Mouse (Mus musculus) embryo, embryonic 11.5 days (tissue): ENCODE data around the gene Zfp398.

ENCODE experiments used
- DNase-seq: peaks from one replicate; pipeline ENCODE4 v3.0.0-alpha.2; 2012; ENCODE audit warnings: low read depth, low spot score

The Zfp398 gene

DNA sequence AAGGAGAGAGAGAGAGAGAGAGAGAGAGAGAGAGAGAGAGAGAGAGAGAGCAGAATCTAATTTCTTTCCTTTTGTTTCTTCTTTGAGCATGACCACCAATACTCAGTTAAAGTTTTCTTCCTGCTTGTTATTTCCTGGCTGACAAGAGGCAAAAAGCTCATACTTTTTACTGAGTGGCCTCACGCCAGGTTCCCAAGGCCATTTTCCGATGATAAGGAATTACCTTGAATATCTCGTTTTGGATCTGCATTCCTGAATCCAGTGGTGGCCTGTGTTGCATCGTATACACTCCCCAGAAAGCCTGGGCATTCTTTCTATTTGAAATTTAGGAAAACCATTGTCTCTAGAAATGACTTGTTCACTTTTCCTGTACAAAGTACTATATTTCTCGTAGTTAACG lies 64.0 kb downstream of the Zfp398 start:
- no peak for DNase-seq

DNA sequence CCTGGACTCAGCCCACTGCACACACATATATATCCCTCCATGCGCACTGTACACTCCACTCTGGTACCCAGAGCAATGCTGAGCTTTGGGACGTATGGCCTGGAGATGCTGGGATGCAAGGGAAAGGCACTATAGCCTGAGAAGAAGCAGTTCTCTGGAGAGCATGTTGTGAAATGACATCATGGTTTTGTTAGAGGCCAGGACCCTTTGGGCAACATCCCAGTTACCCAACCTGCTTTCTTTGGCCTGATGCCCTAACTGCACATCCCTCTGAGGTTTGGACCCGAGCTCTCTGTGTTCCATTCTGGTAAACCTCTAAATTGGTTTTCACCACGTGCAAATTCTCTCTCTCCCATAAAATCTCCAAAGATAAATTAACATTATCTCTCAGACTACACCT lies 68.1 kb downstream of the Zfp398 start:
- DNase-seq = no peak

DNA sequence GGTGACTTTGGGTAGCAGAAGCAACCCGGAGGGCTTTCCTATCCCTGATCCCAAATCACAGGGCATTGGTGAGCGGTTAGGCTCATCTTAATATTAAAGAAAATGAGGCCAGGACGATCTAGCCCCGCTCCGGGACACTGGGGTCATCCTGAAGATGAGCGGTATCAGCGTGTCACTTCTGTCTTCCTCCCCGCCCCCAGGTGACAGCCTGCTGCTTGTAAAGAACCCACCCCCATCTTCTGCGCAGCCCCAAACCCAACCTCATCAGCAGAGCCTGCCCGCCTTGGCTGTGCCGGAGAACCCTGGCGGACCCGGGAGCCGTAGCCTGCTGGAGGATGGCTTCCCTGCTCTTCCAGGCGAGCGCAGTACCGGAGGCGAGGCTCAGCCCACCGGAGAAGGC lies 68.9 kb downstream of the Zfp398 start:
- no peak for DNase-seq

DNA sequence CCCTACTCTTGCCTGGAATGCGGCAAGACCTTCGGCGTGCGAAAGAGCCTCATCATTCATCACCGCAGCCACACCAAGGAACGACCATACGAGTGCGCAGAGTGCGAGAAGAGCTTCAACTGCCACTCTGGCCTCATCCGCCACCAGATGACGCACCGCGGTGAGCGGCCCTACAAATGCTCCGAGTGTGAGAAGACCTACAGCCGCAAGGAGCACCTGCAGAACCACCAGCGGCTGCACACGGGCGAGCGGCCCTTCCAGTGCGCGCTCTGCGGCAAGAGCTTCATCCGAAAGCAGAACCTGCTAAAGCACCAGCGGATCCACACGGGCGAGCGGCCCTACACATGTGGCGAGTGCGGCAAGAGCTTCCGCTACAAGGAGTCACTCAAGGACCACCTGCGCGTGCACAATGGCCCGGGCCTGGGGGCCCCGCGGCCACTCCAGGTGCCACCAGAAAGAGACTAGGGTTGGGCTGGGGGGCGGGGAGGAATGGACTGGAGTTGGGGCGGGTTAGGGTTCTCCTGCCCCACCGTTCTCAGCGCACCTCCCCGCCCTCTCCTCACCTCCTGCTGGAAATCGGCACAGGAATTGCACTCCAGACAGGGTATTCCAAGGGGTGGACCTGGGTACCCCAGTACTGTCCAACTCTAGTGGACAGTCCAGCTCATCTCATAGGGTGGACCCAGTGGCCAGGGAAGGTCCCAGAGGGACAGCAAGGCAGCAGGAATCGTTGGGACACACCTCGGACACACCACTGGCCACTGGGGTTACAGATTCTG lies 69.6 kb downstream of the Zfp398 start:
- no peak for DNase-seq

DNA sequence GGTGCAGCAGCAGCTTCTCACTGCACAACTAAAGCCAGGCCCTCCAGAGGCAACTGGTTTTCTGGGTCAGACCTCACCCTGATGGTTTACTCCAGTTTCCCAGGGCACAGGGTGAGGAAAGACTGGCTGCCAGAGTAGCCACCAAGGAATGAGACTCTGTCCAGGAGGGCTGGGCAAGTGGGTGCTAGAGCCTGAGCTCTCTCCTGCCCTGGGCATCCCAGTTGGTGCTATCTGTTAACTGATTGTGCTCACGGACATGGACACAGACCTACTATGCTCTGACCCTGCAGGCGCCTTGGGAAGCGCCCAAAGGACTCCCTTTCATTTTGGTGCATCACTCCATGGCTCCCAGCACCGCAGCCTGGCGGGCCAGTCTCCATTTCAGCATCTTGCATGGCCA lies 70.9 kb downstream of the Zfp398 start:
- DNase-seq = no peak

DNA sequence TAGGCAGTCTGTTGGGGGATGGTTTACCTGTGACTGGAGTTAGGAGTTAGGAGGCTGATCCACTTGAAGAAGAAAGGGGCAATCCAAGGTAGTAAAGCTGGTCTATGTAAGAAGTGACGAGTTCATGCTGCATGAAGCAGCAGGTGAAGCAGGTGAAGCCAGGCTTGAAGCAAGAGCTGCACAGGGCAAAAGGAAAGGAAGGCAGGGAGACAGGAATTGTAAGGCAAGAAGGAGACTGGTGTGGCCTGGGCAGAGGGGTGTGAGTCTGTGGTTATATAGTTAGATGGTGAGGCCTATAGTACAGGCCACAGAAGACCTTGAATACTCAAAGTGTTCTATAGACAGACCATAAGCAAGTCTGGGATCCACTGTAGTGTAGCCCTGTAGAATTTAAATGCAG lies 73.5 kb downstream of the Zfp398 start:
- no peak for DNase-seq

DNA sequence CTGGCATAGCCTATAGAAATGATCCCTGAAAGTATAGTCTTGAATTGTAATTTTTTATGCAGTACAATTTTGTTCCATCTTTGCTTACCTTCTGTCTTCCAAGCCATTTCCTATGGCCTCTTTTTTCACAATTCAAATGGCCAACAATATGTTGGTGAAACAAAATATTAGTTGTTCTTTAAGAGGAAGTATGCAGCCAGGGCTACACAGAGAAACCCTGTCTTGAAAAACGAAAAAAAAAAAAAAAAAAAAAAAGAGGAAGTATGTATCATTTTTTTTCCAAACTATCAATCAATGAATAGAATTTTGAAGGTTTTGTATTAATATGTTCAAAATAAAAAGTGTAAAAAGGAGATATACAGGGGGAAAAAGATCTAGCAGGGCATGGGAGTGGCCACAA lies 76.2 kb downstream of the Zfp398 start:
- DNase-seq = no peak

DNA sequence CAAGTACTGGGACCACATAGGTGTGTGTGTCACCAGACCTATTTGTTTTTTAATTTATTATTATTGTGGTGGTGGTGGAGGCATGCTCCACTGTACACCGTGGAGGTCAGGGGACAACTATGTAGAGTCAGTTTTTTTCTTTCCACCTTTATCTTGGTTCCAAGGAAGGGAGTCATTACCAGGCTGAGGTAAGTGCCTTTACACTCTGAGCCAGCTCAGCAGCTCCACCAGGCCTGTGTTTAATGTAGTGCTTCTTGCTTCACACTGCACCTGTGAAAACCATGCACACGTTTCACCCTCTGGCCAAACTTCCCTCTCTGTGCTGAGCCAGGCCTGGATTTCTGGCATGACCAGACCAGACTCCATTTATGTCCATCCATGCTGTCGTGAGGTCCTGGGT lies 77.5 kb downstream of the Zfp398 start:
- no peak for DNase-seq

DNA sequence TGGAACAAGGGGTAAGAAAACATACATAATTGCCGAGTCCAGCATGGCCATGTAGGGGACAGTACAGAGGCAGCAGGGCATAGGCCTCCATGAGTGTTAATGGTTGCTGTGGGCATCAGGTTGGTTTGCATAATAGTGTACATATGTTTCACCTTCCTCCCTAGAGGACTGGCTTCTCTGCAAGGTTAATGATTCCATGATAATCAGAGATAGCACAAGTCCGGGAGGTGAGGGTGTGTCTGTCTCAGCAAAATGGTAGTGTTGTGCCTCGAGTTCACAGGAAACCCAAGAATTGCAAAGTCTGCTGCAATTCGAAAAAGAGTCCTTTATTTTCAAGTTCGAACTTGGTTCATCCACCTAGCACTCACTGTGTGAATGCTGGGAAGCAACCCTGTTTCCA lies 81.6 kb downstream of the Zfp398 start:
- no peak for DNase-seq

DNA sequence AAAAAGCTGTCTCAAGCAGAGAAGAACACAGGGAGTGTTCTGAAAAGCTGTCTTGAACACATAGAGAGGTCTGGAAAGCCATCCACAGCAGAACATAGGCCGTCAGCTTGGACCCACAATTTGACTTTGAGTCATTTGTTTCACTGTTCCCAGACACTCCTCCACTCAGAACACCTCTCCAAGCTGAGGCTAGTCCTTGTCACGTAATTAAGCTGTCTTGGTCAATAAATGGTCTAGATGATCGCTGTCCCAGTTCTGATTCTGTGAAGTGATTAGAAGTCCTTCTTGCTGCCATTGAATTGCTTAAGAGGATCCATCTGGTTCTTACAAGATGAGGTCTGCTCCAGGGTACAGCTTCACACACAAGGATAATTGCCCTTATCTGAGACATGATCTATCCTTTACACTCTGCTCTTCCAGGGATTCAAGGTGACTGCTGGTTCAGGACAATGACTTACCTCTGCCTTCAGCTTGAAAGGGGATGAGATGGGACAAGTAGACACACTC lies 83.4 kb downstream of the Zfp398 start:
- no peak for DNase-seq

DNA sequence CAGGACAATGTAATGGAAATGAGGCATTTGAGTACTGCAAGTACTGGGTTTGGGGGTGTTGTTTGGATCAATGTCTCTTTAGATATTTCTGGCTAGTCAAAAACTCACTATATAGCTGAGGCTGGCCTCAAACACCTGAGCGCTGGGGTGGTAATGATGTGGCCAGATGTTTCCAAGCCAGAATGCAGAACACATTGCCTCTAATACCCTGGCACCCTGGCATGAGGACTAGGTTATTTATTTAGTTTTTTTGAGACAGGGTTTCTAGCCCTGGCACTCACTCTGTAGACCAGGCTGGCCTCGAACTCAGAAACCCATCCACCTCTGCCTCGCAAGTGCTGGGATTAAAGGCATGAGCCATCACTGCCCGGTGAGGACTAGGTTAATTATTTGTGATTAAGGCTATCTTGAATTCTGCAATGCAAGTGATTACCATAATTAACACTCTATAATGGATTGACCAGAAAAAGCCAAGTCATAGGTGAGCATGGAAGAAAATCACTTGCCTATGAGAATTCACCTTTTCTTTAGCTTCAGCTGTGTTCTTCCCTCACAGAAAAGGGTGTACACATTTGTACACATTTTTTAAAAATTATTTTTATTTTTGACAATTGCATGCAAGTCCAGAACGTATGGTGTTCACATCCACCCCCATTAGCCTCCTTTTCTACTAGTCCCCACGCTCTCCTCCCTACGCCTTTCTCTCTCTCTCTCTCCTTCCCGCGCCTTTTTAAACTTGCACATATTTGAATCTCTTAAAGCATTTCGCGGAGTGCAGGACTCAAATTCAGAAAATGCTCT lies 84.4 kb downstream of the Zfp398 start:
- no peak for DNase-seq

DNA sequence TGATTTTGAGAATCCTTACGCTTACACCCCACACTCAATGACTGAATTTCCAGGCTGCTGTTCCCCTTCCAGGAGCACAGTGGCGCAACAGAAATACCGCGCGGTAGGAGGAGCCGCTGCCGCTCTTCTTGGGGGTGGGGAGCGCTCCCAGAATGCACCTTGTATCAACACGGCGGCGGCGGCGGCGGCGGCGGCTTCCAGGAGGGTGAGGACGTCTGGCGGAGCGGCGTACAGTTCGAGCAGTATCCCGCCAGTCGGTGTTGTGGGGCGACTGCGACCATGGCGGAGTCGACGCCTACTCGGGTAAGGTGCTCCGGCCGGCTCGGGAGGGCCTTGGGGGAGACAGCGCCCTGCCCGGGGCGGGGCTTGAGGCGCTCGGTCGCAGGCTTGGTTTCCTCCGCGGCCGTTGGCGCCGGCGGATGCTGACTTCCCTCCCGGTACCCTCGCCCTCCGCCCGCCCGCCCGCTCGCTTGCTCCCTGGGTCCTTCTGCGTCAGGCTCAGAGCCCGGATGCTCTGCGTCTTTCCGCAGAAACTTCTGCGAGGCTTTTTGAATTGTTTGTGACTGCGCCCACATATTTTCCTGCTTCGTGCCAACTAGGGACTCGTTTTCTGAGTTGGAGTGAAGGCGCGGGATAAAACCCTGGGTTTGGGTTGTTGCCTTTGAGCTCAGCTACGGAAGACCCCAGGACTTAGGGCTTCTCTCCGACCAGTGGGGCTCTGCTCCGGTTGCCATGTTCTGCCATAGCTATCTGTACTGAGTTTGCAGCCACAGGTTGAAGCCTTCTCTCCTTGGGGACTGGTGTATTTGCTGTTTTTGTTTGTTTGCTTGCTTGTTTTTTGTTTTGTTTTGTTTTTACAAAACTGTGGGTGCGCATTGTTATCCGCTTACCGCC lies 85.2 kb downstream of the Zfp398 start, which contains the start of gene Zfp212:
Zfp212 (plus strand) TSS at position 30 of the 894 bp plus-strand sequence.
- DNase-seq = peak; percentile 71
